Mouse (Mus musculus) naive thymus-derived CD4-positive, alpha-beta T cell, adult 2 months (primary cell): ENCODE results near the gene Ccdc57.

Experiments used
- DNase-seq: peaks from one replicate; pipeline ENCODE4 v3.0.0-alpha.2; 2011; ENCODE audit warnings: low read depth

Gene Ccdc57

DNA sequence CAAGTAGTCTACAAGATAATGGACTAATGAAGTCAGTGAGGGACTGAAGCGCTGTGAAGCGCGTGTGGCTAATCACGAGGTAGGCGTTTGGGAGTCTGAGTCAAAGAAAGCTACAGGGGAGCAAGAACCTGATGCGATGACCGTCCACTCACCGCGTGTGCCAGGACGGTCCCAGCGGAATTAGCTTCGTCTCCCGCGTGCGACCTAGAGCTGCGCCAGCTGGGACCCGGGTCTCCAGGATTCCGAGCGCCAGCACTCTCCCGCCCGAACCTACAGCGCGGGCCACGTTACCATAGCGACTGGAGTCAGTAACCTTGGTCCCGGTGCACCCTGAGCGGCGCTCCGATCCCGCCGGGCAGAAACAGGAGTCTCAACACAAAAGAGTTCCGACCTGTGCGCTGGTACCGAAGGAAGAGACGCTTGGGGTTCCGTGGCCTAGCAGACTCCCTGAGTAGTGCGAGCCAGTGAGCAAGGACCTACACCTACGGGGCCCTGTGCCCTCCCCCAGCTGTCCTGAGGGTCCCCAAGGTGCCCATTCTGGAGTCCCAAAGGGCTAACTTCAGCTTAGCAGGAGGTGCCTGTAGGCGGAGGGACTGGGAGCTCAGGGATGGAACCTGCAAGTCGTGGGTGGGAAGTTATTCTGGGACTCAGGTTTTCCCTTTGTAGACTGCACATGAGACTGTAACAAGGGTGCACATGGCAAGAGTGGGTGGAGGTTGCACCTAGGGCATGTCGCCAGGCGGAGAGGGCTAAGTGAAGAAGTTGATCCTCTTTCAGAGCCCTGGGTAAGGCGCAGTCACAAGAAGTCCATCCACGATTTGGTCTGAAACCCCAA lies at the start of gene Ccdc57:
Ccdc57 (minus strand) TSS at position 309 of the 835 bp plus-strand sequence.
- peak; percentile 91 for DNase-seq

- no peak for DNase-seq
Observed at GRCm38 (mm10) chr11:120982459-120982858, 49.8 kb upstream of the Ccdc57 start.

GRCm38 (mm10) chr11:120981661-120982060 lies 49.0 kb upstream of the Ccdc57 start:
- DNase-seq: no peak

DNA sequence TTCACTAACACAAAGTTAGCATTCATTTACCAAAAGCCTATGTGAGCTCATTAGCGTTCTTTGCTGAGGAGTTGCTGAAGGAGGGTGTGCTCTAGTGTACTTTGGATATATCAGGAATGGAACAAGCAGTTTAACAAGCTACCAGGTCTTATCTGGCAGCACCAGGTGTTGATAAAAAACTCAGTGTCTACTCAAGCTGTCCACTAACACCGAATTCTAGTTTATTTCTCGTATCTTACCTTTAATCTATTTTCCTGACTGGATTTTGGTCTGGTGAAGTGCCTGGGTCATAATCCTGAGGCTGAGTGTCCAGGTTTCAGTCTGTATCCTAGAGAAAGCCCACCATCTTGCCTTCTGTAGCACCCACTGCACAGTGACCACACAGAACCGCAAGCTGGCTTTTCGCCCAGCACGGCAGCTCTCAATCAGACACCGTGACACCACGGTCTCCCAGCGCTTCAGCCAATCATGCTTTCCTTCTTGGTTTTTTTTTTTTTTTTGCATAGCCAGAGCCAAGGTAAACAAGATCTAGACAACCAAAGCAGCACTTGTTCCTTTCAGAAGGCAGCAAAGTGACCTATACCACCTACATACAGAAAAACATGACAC lies 47.9 kb upstream of the Ccdc57 start:
- no peak for DNase-seq

DNA sequence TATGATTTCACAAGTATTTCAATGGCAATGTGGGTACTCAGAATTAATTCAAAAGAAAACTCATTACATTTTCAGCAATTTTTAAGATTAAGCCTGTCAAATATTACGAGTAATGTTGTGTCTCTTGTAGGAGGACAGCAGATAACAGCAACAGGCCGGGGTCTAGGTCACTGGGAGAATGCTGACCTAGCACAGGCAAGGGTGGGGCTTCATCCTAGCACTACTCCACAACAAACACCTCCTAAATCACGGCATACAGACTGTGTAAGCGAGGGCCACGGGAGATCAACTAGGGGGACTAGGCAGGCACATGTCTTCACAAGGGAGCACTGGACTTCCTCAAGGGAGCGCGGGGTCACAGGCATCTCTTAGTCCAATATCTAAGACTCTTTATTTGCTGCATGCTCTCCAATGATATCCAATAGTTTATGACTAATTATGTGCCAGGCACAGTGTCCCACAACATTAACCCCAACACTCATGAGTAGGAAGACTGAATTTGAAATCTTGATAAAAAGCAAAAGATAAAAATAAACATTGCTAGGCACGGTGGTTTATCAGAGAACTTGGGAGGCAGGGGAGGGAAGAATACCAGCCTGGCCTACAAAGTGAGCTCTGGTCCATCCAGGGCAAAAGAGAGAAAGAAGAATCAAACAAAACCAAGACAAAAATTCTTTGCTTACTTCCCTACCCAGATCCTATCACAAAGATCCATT lies 47.2 kb upstream of the Ccdc57 start:
- DNase-seq: no peak

GRCm38 (mm10) chr11:120973318-120973717 lies 40.6 kb upstream of the Ccdc57 start:
- no peak for DNase-seq

- no peak for DNase-seq
Observed at GRCm38 (mm10) chr11:120971237-120971636, 38.6 kb upstream of the Ccdc57 start.

DNA sequence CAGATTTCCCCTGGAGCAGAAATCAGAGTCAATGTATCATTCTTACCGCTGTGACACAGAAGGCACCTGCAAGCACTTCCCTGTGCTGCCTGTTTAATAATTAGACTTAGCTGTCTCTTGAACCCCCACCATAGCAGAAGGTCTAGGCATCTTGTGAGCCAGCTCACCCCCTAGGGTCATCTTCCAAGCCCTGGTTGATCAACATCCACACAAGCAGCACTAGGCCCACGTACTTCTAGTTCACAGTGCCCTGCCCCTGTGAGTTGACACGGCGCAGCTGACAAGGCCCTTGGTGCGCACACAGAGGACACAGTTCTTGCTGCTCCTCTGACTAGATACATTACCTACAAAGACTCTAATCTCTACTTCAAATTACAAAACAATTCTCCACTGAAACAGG lies 37.1 kb upstream of the Ccdc57 start:
- no peak for DNase-seq

DNA sequence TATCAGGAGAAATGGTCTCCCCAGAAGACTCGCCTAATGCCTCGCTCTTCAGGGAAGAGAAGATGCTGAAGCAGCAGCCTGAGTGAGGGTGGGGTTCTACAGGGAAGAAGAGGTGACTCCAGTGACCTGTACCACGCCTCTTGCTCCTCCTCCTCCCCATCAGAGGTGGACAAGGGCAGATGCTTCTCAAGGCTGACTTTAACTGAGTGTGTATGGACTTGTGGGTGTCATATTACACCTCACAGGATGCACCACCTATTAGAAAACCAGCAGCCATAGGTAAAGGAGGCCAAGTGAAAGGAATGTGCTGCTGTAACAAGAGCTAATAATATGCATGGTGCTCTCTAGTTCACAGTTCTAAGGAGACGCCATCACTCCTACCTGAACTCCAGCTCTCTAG lies 32.9 kb upstream of the Ccdc57 start:
- DNase-seq: no peak

DNA sequence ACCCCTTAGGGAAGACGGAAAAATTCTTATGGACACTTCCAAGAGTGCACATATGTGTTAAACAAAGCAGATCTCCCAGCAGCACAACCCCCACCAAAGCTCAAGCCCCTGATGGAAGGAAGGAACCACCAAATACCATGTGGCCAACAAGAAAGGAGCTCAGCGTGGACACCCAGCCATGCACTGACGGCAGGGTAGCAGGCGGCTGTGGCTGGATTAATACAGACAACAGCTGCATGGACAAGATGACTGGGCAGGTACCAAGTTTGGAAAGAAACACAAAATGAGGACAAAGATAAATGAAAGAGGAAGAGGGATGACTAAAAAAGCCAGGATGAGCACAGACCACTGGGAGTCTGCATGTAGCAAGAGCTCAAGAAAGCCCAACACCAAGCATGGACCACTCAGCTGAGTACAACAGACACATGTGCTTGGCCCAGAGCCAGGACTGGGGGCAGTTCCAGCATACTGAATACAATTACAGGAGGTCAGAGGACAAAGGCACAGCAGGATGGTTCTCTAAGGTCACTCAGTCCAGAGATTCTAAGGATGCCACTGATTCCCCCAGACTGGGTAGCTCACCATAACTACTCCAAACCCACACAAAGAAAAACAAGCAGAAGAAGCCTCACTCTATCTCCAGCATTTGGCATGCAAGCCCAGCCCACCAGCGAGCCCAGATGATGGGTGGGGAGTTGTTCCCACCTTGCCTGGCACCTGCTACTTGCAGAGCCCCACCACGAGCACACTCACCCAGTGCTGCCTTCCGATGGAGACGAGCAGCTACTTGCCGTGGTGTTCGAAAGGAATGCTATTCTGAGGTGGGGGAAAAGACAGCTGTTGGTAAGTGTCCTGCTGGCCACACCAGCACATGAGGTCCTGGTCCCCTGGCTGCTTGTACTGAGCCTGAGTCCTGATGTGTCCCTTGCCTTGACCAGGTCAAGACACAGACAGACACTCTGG lies 31.8 kb upstream of the Ccdc57 start:
- DNase-seq: no peak

GRCm38 (mm10) chr11:120962909-120963308 lies 30.2 kb upstream of the Ccdc57 start:
- DNase-seq: no peak

DNA sequence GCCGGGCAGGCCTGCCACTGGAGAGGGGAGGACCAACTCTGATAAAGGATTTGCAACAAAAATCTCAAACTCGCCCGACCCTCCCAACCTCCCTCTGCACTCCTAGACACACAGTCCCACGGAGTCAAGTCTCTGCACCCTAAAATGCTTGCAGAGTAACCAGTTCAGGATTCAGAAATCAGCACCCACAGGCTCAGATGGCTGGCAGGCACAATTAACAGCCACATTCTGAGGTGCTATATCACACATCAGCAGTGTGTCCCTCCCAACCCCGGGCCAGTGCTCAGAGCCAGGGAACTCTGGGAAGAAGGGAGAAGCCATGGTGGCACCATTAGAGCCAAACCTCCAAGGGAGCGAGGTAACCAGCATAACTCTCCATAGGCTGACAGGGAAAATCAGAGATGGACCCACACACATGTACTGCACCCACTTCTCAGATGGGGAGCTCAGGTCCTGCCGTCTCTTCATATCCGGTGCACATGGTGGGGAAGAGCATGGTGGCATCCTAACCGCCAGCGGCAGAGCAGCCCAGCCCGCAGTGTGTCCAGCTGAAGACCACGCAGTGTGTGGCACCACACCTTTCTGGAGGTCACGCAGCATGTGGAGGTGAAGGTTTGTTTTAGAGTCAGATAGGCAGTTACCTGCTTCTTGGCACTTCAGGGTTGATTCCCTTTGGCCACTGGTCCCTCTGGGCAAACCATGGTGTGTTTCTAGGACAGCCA lies 29.5 kb upstream of the Ccdc57 start:
- DNase-seq: no peak

- DNase-seq: no peak
Observed at GRCm38 (mm10) chr11:120961594-120961993, 28.9 kb upstream of the Ccdc57 start.

GRCm38 (mm10) chr11:120960248-120960647 lies 27.6 kb upstream of the Ccdc57 start:
- DNase-seq: no peak

DNA sequence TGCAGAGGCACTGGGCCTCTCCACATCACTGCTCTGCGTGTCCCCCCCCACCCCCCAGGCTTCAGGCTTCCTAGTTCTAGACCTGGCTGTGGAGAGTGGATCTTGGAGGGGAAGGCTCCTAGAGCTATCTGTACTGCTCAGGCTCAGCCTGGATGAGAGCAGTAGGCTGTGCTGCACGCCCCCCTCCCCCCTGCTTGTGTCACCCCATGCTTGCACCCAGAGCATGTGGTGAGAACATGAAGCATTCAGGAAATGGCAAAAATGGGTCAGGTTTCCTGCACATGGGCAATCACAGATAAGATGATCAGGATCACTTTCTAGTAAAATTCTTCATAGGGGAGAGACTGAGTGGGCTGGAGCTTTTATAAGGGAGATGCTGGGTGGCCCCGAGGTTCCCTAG lies 26.9 kb upstream of the Ccdc57 start:
- no peak for DNase-seq

DNA sequence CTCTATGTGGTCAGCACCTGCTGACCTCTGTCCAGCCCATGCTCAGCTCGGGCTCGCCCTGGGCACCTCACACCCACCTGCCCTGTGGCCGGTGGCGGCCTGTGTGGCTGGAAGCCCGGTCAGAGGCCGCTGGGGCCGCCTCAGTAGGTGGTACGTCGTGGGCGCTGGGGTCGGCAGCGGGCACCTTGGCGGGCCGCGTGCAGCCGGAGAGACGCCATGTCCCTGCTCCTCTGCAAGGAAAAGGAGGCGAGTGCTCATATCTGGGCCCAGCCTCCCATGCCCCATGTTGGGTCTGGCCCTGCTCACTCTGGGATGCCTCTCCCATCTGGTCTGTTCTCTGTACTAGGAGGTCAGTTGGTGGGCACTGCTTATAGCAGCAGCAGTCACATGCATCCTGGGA lies 26.4 kb upstream of the Ccdc57 start:
- no peak for DNase-seq

DNA sequence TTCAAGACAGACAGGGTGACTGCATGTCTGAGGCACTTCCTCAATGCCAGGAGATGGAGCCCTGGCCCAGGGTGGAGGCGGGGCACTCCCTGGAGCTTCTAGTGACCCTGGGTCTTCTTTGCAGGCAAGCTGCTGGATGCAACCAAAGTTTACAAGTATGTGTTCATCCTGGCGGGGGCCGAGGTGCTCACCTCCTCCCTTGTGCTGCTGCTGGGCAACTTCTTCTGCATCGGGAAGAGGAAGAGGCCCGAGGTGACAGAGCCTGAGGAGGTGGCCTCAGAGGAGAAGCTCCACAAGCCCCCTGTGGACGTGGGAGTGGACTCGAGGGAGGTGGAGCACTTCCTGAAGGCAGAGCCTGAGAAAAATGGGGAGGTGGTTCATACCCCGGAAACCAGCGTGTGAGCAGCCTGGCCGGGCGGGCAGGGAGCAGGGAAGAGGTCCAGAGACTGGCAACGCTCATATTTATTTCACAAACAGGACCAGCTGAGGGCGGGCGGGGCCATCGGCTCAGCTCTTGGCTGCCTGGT lies 25.1 kb upstream of the Ccdc57 start:
- DNase-seq: no peak

DNA sequence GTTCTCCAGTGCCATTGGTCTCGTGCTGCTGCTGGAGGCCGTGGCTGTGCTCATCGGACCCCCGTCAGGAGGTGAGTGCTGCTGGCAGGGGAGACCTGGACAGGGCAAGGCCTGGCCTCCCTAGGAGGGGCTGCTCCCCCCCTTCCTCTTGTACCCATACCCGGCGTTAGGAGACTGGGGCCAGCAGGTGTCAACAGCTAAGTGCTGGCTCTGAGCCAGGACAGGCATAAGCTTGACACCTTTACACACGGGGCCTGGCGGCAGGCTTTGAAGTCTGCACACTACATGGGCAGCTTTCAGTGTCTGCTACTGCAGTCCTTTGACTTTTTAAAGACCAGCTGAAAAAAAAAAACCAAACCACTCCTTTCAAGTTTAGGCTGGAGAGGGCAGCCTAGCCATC lies 24.4 kb upstream of the Ccdc57 start:
- DNase-seq: no peak

- DNase-seq: no peak
Observed at GRCm38 (mm10) chr11:120955701-120956100, 23.0 kb upstream of the Ccdc57 start.

- DNase-seq: no peak
Observed at GRCm38 (mm10) chr11:120954936-120955335, 22.3 kb upstream of the Ccdc57 start.
